Mouse (Mus musculus) regulatory T cell (primary cell): ENCODE results near the gene Gpr180.
"Not testable (repeated sequence)": the region's sequence is repeated elsewhere in the genome, so short reads cannot be mapped to it uniquely, and the experiment has no call there.

ENCODE experiments used
- in situ Hi-C: fragments of 300-600 bp; cut with MboI, MseI; formaldehyde crosslinking; loops from one replicate; pipeline ENCODE4 v1.15.1; 2025; ENCODE audit warnings: high pct_unique_total_duplicates

Gpr180 gene

DNA sequence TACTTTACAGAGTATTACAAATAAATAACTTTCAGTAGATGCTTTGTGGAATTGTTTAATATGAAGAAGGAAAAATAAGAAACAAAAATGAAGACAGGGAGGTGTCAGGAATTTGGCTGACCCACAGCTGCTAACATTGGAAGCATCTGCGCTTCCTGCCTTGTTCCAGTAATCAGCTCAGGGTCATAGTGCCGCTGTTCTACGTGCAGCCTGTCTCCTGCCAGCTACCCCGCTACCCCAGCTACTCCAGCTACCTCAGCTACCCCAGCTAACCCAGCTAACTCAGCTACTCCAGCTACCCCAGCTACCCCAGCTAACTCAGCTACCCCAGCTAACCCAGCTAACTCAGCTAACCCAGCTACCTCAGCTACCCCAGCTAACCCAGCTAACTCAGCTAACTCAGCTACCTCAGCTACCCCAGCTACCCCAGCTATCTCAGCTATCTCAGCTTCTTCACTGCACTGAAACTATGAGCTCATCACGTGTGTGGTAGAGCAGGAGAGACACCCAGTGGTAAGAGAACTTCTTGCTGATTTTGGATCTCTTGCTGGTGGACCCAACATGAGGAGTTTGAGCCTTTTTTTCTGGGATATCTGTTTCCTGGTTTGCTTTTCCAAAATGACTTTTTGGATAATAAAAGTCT lies 14.8 kb downstream of the Gpr180 start:
- in situ Hi-C loops, result no loop called here

DNA sequence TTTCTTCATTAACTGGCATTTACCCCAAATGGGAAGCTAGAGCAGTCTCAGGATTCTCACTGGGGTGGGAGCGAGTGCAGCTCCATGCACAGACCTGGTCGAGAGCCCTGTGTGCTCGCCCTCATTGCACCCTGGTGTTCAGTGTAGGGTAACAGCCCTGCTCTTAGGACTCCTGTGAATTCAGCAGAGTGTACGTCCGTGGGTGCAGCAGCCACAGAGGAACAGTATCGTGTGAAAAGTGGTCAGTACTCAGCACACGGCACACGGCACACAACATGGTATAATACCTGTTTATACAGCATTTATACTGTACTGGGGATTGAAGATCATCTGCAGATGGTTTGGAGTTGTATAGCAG lies 15.3 kb downstream of the Gpr180 start:
- in situ Hi-C loops, result no loop called here

DNA sequence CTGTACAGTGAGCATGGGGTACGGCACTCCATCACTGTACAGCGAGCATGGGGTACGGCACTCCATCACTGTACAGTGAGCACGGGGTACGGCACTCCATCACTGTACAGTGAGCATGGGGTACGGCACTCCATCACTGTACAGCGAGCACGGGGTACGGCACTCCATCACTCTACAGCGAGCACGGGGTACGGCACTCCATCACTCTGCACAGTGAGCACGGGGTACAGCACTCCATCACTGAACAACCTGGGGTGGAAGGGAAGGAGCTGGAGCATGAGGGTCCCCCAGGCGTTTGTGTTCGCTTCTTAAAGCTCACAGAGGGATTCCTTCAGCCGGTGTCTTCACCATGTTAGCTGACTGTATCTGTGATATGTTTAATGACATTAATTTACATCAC lies 19.1 kb downstream of the Gpr180 start:
- in situ Hi-C loops, result not testable (repeated sequence)

DNA sequence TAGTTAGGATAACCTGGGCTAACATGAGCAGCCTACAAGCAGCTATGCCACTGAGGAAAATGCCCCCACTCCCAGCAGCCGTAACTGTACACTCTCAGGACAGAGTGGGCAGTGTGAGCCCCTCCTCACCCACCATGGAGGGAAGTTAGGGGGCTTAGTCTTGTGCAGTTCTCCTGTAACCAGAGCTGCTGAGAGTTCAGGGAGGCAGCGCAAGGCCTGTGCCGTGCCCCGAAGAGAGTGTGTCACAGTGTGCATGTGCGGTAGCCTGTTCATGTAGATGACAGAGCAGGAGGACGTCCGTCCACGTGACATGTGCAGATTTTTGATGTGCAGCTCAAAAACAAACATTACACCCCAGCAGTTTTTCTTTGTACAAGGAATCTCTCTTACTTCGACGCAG lies 19.8 kb downstream of the Gpr180 start:
- in situ Hi-C loops, result no loop called here

DNA sequence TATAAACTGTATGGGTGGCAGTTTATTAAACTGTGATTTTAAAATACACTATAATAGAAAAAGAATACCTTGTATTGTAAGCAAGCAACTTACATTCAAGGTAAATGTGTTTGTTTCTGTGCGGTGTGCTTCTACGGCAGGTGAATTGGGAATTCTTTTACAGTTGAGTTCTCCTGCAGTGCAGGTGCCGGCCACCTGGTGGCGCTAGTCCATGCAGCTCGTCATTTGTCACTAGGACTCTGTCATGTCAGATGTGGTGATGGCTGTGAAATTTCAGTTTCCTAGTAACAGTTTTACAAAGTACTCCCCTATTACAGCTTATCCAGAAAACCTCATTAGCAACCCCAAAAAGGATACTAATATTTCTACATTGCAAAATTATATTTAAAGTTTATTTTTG lies 20.2 kb downstream of the Gpr180 start:
- in situ Hi-C loops, result no loop called here

DNA sequence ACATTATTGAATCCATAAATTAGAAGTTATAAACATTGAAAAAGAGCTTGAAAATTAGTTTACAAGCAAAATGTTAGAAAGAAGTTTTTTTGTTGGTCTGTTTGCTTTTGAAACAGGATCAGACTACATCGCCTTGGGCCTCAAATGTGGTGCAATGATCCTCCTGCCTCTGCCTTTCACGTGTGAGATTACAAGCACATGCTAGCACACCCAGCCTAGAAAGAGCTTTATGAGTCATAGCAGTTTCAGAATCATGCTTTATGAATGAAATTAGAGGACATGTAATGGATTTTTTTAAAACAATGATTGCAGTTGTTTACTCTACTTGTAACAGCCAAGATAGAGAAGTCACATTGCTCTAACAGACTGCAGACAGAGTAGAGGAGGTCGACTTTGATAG lies 24.8 kb downstream of the Gpr180 start:
- in situ Hi-C loops, result no loop called here

DNA sequence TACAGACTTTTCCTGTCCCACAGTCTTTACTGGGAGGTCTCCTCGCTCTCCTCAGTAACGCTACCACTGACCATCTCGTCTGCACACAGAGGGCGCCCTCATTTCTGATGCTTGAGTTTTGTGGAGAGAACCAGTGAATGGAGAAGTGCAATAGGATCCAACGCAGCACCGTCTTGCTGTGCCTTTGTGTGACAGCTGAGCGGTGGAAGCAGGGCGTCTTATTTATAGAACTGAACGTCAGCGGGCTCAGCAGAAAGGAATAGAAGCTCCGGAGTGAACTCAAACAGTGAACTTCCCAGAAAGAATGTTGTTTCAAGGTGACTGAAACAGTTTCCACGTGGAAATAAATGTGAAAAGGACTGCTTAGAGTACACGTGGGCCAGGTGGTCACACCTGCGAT lies 25.7 kb downstream of the Gpr180 start:
- in situ Hi-C loops, result no loop called here

DNA sequence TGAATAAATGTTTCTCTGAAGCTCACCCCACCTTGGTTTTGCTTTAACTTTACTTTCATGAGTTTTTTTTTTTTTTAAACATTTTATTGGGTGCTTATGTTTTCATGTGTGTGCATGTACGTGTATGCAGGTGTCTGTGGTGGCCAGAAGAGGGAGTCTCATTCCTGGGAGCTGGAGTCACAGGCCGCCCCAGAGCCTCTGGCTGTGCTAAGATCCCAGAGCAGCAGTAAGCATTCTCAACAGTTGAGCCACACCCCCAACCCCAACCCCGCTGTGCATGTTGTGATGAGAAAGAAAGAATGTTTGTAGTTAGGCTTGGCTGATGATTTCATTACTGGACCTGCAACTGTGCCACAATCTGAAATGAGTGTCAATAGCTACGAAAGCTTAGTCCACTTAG lies 31.8 kb downstream of the Gpr180 start:
- in situ Hi-C loops, result no loop called here

DNA sequence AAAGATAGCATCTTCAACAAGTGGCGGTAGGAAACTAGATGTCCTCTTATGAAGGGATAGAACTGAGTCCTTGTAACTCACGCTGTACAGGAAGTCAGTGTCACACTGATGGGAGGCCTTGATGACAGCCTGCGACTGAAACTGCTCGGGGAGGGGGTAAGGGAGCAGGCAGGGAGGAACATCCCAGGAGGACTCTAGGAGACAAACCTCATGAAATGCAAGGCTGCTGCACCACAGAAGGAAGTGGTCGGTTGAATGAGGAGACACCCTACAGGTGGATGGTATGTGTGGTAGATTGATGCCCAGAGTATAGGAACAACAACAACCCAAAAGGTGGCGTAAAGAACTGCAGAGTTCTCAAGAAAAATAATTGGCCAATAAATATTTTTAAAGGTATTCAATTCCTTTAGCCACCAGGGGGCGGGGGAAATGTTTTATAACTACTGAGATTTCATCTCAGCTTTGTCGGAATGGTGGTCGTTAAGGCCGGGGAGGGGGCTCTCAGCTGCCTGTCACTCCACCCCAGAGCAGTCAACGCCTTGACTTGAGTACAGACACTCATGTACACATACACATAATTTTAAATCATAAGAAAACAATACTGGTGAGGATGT lies 36.7 kb downstream of the Gpr180 start:
- in situ Hi-C loops, result no loop called here

DNA sequence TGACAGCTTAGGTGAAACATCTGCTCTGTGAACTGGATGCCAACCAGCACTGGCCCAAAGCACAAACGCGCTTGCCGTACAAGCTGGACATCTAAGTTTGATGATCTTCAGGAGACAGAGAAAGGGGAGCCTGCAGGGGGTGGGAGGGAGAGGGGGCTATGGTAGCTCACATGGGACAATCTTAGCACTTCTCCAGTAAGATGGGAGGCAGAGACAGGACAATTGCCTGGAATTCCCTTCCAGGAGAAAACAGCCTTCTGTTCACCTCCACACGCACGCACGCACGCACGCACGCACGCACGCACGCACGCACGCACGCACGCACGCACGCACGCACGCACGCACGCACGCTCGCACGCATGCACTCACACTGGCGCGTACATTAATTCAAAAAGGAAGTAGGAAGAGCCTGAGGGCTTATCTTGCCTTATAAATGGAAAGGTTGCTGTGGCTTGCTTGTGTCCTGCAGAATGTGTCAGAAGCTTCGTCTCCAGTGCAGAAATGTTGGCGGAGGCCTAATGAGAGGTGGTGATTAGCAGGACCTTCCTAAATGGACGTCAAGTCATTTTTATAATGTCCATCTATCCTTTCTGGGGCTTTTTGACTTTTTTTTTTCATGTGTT lies 38.2 kb downstream of the Gpr180 start:
- in situ Hi-C loops, result no loop called here

DNA sequence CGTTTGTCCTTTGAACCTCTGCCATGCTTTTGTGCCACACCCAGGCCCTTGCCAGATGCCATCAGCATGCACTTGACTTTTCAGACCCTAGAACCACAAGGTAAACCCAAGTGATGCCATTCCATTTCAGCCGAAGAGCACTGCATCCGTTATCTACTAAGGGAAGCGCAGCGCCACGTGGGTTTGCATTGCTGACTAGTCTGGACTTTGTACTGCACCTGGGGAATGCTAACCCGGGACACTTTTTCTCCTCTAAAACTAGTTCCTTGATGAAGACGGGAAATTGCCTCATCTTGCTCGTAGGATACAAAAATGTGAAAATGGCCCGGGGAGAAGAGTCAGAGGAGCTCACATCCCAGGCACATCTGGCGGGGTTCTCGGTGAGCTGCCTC lies 38.7 kb downstream of the Gpr180 start:
- in situ Hi-C loops, result no loop called here

DNA sequence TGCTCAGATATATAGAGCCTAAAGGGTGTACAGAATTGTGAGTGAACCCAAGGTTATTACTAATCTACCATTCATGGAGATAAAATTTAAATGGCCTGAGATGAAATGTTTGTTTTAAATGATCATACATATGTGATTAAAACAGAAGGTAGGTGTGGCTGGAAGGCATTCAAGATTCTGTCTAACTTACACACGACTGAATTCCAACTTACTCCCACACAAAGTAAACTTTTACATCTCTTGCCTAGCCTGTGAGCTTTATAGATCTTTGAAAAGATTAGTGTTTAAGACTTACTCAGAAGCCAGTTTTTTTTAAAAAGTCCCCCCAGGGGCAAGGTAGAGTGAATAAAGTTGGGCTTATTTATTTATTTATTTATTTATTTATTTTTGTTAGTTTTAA lies 42.3 kb downstream of the Gpr180 start:
- in situ Hi-C loops, result no loop called here

DNA sequence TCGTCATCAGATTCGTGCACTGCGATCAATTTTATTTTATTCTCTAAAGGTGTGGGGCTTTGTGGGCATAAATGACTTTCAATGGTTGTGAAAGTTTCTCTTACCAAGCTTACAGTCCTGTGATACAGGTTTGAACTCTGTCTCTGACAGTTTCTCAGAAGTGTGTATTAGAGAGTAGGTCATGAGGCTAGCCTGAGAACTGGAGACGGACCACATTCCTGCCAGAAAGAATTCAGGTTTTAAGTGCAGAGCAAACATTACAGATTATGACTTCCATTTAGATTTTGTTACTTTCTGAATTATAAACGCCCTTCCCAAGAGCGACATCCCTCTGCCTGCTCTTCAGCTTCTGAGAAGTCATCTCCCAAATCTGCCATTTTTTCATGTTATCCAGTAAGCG lies 42.7 kb downstream of the Gpr180 start:
- in situ Hi-C loops, result no loop called here

DNA sequence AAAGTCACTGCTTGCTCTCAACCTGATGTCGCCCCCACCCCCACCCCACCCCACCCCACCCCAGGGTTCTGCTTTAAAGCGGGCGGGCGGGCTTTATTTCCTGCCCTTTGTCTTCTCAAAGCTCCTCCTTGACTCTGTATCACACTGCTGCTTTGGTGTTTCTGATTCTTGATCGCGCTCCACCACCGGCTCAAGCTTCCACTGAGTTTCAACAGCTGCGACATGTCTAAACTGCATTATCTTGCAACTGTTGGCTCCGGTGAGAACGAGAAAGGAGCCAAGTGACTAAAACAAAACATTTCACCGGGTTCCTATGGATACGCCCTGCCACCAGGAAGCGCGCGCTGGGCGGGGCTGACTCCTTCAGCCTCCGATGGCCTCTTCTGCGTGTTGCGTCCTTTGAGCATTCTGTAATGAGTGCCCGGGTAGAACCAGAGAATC lies 43.2 kb downstream of the Gpr180 start:
- in situ Hi-C loops, result no loop called here

DNA sequence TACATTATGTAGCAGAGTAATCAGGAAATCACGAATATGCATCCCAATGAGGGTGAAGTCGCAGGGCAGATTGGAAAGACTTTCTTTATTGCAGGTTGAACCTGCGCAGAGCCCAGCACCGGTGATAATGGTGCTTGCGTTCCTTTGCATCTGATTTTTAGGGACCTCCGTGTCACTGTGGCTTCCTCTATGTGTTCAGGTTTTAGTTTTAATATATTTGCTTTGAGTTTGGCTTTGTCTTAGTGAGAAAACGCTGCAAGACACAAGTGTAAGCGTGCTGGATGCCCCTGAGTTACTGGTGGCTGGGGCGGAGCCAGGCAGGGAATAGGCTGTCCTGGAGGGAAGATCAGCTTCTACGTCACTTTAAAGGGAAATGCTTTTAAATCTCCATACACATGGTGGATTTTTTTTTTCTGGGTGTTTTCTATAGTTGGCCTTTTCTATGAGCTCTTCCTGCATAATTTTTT lies 43.8 kb downstream of the Gpr180 start:
- in situ Hi-C loops, result no loop called here

DNA sequence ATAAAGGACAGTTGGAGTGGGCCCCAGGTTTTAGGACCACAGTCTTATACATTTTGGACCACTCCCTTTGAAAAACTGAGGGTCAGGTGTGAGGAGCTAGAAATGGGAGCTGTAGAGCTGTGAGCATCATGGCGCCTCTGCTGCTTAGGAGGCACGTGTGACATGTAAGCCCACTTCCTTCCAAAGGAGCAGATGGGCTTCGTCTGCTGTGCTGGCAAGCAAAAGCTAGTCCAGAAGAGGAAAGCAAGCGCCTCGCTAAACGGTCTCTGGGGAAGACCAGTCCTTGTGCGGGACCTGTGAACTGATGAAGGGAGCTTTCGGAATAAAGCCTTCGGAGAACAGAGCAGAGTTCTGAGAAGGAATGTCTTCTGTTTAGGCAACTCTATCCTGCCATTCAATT lies 54.5 kb downstream of the Gpr180 start:
- in situ Hi-C loops, result no loop called here

DNA sequence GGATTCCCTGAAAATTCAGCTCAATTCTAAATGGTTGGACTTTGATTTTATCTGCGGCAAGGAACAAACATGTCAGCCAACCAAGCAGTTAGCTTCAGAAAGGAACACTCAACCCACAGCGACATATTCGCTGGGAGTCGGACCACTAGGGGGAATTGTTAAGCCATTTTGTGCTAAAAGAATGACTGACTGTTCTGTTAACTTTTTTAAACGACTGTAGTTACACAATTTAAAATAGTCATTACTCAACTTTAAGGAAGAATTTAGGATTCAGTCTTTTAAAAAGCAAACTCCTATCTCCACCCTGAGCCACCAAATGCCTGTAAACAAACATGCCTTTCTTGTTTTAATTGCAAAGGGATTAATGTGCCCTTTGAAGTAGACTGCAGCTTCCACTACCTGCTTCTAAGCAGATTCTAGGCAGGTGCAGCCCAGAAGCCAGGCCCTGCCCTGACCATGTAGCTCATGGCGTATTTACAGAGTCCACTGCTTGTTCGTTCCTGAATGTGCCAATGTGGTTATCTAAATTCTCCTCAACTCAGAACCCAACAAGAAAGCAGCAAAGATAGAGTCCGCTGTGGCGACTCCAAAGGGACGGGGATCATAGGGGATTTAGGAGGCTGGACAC lies 56.2 kb downstream of the Gpr180 start:
- in situ Hi-C loops, result no loop called here

DNA sequence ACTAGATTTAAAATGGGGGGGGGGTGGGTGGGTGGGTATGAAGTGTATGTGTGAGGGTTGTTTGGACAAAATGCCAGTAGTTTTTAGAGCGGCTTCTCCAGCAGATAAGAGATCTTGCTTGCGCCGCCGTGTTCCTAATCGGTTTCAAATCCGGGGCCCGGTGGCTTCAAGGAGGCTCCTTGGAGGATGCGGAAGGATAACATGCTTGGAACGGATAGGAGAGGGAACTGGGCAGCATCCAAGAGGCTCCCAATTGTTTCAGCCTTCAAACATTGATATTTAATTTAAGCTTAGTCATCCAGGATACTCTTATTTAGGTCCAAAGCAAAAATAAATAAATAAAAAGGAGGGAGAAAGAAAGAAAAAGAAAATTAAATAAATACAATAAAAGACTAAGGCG lies 56.7 kb downstream of the Gpr180 start:
- in situ Hi-C loops, result no loop called here

DNA sequence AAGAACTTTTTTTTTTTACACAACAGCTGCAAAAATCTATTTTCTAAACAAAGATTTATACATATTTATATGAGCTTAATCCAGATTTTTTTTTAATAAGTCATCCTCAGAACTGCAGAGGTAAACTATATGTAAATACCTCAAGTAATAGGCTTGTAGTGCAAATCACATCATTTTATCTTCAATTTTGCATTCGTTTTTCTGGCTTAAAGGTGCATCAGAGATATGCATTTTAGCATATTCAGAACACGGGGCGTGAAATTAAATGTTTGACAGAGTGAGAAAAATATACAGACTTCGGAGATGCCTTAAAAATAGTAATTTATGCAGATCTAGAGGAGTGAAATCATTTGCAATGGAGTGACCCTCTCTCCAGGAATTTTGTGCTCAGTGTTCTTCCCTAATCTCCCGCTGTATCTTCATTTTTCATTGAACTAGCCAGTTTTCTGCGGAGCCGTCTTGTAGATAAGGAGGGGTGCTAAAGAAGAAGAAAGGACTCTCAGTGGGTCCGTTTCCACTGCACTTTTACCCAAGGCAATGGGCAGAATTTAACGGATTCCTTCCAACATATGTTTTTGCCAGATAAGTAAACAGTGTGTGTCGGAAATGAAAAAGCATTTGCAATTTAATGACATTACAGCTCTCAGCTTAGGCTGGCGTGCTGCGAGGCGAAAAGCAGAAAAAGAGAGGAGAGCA lies 57.4 kb downstream of the Gpr180 start:
- in situ Hi-C loops, result no loop called here

DNA sequence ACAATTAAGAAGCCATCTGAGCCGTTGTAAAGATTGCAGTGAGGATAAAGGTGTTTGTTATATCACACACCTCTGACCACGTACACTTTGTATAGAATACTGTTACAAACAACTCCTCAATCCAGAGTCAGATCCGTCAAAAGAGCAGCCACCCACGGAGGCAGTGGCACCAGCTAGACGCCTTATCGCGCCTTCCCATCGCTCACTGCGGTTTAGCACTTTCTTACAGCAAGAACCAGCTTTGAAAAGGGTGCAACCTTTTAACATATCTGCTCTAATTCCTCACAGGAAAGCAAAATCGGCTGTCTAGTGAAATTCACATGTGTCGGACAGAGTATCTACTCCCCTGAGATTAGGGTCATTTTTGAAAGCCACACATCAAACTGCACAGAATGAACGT lies 60.1 kb downstream of the Gpr180 start:
- in situ Hi-C loops, result no loop called here

DNA sequence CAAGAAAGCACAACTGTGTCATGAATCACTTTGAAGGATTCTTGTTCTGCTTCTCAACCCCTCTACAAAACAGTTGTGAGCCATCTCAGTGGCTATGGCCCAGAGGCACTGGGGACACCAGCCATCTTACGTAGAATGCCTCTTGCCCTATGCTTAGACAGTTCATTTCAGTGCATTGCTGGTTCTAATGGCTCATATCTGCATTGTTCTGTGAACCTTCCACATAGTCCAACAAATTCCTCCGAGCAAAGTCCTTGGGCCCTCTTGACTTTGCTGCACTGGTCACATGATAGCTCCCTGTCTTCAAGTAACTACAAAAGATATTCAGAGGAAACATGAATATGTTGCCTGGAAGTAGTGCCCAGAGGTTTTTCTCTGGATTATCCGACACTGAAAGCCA lies 63.8 kb downstream of the Gpr180 start:
- in situ Hi-C loops, result no loop called here

DNA sequence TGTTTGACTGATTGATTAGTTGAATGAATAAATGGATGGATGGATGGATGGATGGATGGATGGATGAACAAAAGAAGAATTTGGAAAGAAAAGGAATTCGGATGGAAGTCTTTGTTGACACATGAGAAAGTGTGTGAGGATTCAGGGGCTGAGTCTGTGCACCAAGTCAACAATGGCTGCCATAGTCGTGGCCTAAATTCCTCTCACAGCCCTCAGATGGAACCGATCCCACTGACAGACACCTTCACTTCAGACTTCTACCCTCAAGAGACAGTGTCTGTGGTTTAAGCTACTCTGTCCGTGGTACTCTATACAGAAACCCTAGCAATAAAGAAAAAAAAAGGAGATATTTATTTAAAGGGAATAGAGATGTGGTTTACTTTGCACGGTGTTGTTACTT lies 65.0 kb downstream of the Gpr180 start:
- in situ Hi-C loops, result no loop called here
